Mouse (Mus musculus) forebrain, embryonic 14.5 days (tissue): ENCODE measurements around the gene Clip3. TPM values are rescaled to one million over a fixed set of nuclear protein-coding genes. Genes with fewer than 3 reads are reported as not detected.

Source experiments
- ATAC-seq: fragments of 200-750 bp; cut with Nextera tagmentation; 2 replicates; pipeline ENCODE4 v1.8.0; 2017; ENCODE audit warnings: mild to moderate bottlenecking, moderate library complexity
- DNase-seq: peaks from one replicate; pipeline ENCODE4 v3.0.0-alpha.2; 2015; ENCODE audit warnings: low spot score
- H3K27ac ChIP-seq: fragments of 300-500 bp; sonication (generic); 2 replicates; pipeline ENCODE4 v1.5.1; 2014; ENCODE audit warnings: low read depth, mild to moderate bottlenecking, control low read depth, low read length, moderate library complexity
- H3K27me3 ChIP-seq: fragments of 300-500 bp; sonication (generic); replicated peaks from 2 replicates; pipeline ENCODE4 v1.6.1; 2014; ENCODE audit warnings: low read length, control low read depth, mixed read lengths; ENCODE audit not compliant: control insufficient read depth, insufficient read depth
- H3K36me3 ChIP-seq: fragments of 300-500 bp; sonication (generic); 2 replicates; pipeline ENCODE4 v1.6.1; 2014; ENCODE audit warnings: low read length, control low read depth; ENCODE audit not compliant: control insufficient read depth, insufficient read depth
- H3K4me1 ChIP-seq: fragments of 300-500 bp; sonication (generic); 2 replicates; pipeline ENCODE4 v1.6.1; 2014; ENCODE audit warnings: antibody characterized with exemption, low read length, control low read depth; ENCODE audit not compliant: control insufficient read depth, insufficient read depth
- H3K4me2 ChIP-seq: fragments of 300-500 bp; sonication (generic); 2 replicates; pipeline ENCODE4 v1.6.1; 2014; ENCODE audit warnings: mild to moderate bottlenecking, control low read depth, low read length
- H3K4me3 ChIP-seq: fragments of 300-500 bp; sonication (generic); 2 replicates; pipeline ENCODE4 v1.5.1; 2014; ENCODE audit warnings: low read depth, low read length, control low read depth
- H3K9ac ChIP-seq: fragments of 300-500 bp; sonication (generic); 2 replicates; pipeline ENCODE4 v1.6.1; 2014; ENCODE audit warnings: mild to moderate bottlenecking, low read length, control low read depth, moderate library complexity
- H3K9me3 ChIP-seq: fragments of 300-500 bp; sonication (generic); replicated peaks from 2 replicates; pipeline ENCODE4 v1.6.1; 2016; ENCODE audit warnings: low read length, control low read depth, mixed read lengths; ENCODE audit not compliant: control insufficient read depth
- WGBS: fragments of 180-500 bp; shearing (Covaris S2); extraction: QIAGEN DNeasy Blood & Tissue Kit; methylation state at CpG from one replicate; pipeline ENCODE4 v1.1.7; 2014; 5-methylcytosine and 5-hydroxymethylcytosine counted together
- polyA plus RNA-seq: library from polyadenylated mRNA; unstranded; fragments of >200 nt; fragmentation: Nextera tagmentation; extraction: Ambion mirVana; gene quantifications from 2 replicates; pipeline ENCODE4 v1.2.1, GENCODE M21; 2014

Clip3 gene
- polyA plus RNA-seq, 1 experiment from 2014 or later, result 142 TPM

GRCm38 (mm10) chr7:30327140-30327539 lies 35.6 kb downstream of the Clip3 start:
- H3K27ac ChIP-seq, result no peak overlapping the region
- 60% methylated on average over 15 of the region's 15 CpGs for WGBS
- 0 out of 2 replicates have a peak, but pooled peaks cover 2% of the 10 kb centered on the region for H3K4me1 ChIP-seq
- no peak overlapping the region for H3K4me3 ChIP-seq
- H3K9ac ChIP-seq, result no peak overlapping the region
- ATAC-seq (no peak), DNase-seq (peak; percentile 26)
- H3K36me3 ChIP-seq, result no peaks in the 10 kb centered on the region
- no peaks in the 10 kb centered on the region for H3K27me3 ChIP-seq
- H3K9me3 ChIP-seq, result no peaks in the 10 kb centered on the region
- no peak overlapping the region for H3K4me2 ChIP-seq

GRCm38 (mm10) chr7:30328379-30328778 lies 36.9 kb downstream of the Clip3 start:
- DNase-seq (no peak), ATAC-seq (no peak)
- H3K27ac ChIP-seq, result no peak overlapping the region
- H3K4me3 ChIP-seq, result no peak overlapping the region
- H3K9ac ChIP-seq, result no peak overlapping the region
- no peak overlapping the region for H3K4me2 ChIP-seq
- H3K9me3 ChIP-seq, result no peaks in the 10 kb centered on the region
- no peaks in the 10 kb centered on the region for H3K36me3 ChIP-seq
- H3K27me3 ChIP-seq, result no peaks in the 10 kb centered on the region
- H3K4me1 ChIP-seq, result peaks cover 3% of the 10 kb centered on the region
- WGBS, result 44% methylated on average over 10 of the region's 10 CpGs

GRCm38 (mm10) chr7:30331887-30332286 lies 40.4 kb downstream of the Clip3 start:
- Histone ChIP-seq H3K27ac (no peak overlapping the region), H3K9ac (no peak overlapping the region)

GRCm38 (mm10) chr7:30332622-30333259 lies 41.2 kb downstream of the Clip3 start:
- H3K9ac ChIP-seq, result no peak overlapping the region
- peaks cover 9% of the 10 kb centered on the region for H3K4me1 ChIP-seq
- H3K4me2 ChIP-seq, result no peak overlapping the region
- no peaks in the 10 kb centered on the region for H3K36me3 ChIP-seq
- H3K9me3 ChIP-seq, result no peaks in the 10 kb centered on the region
- peaks cover 4% of the 10 kb centered on the region for H3K27me3 ChIP-seq
- no peak overlapping the region for H3K27ac ChIP-seq
- 63% methylated on average over 18 of the region's 18 CpGs for WGBS
- DNase-seq (no peak), ATAC-seq (no peak)
- no peak overlapping the region for H3K4me3 ChIP-seq

More at GRCm38 (mm10) chr7:30331887-30332286, 40.4 kb downstream of the Clip3 start:
- Histone ChIP-seq H3K4me3 (no peak overlapping the region; the same call in 1 of the 2 replicates), H3K4me2 (peak overlapping the region; percentile 23), H3K9me3 (no peaks in the 10 kb centered on the region), H3K4me1 (peaks cover 9% of the 10 kb centered on the region), H3K36me3 (no peaks in the 10 kb centered on the region), H3K27me3 (peaks cover 4% of the 10 kb centered on the region)
- ATAC-seq (peak; percentile 89), DNase-seq (peak; percentile 98)
- WGBS, result 3% methylated on average over 13 of the region's 13 CpGs

GRCm38 (mm10) chr7:30333436-30333835 lies 41.9 kb downstream of the Clip3 start:
- H3K27ac ChIP-seq, result peak overlapping the region; percentile 39
- no peak overlapping the region for H3K4me2 ChIP-seq
- ATAC-seq (peak; percentile 47; the same call in 1 of the 2 replicates), DNase-seq (peak; percentile 87)
- H3K4me3 ChIP-seq, result no peak overlapping the region
- peaks cover 4% of the 10 kb centered on the region for H3K27me3 ChIP-seq
- no peak overlapping the region for H3K9ac ChIP-seq
- no peaks in the 10 kb centered on the region for H3K9me3 ChIP-seq
- no peaks in the 10 kb centered on the region for H3K36me3 ChIP-seq
- WGBS, result 11% methylated on average over 4 of the region's 4 CpGs
- H3K4me1 ChIP-seq, result peaks cover 9% of the 10 kb centered on the region

- H3K4me3 ChIP-seq, result no peak overlapping the region
- DNase-seq, result no peak
- peaks cover 4% of the 10 kb centered on the region for H3K27me3 ChIP-seq
Measured at GRCm38 (mm10) chr7:30334563-30334962, 43.0 kb downstream of the Clip3 start.

GRCm38 (mm10) chr7:30335688-30336087 lies 44.2 kb downstream of the Clip3 start:
- Histone ChIP-seq H3K9me3 (no peaks in the 10 kb centered on the region), H3K27ac (no peak overlapping the region), H3K4me3 (no peak overlapping the region), H3K9ac (no peak overlapping the region), H3K27me3 (peaks cover 4% of the 10 kb centered on the region), H3K4me1 (peaks cover 9% of the 10 kb centered on the region), H3K4me2 (no peak overlapping the region), H3K36me3 (no peaks in the 10 kb centered on the region)
- peak; percentile 33 for DNase-seq
- 69% methylated on average over 6 of the region's 6 CpGs for WGBS
- no peak for ATAC-seq

More at GRCm38 (mm10) chr7:30334563-30334962, 43.0 kb downstream of the Clip3 start:
- Histone ChIP-seq H3K4me2 (no peak overlapping the region), H3K36me3 (no peaks in the 10 kb centered on the region), H3K4me1 (peaks cover 9% of the 10 kb centered on the region), H3K27ac (no peak overlapping the region), H3K9ac (no peak overlapping the region), H3K9me3 (no peaks in the 10 kb centered on the region)
- 68% methylated on average over 5 of the region's 5 CpGs for WGBS
- ATAC-seq, result no peak

- peak; percentile 97 for DNase-seq
- Histone ChIP-seq H3K9ac (no peak overlapping the region), H3K36me3 (no peaks in the 10 kb centered on the region), H3K9me3 (no peaks in the 10 kb centered on the region), H3K27ac (no peak overlapping the region), H3K4me2 (no peak overlapping the region), H3K4me3 (no peak overlapping the region), H3K4me1 (peaks cover 9% of the 10 kb centered on the region), H3K27me3 (peaks cover 4% of the 10 kb centered on the region)
- ATAC-seq, result peak; percentile 38
- WGBS, result 2% methylated on average over 9 of the region's 9 CpGs
Measured at GRCm38 (mm10) chr7:30336384-30336783, 44.9 kb downstream of the Clip3 start.

GRCm38 (mm10) chr7:30339432-30340109 lies 48.0 kb downstream of the Clip3 start:
- Histone ChIP-seq H3K27me3 (peaks cover 4% of the 10 kb centered on the region), H3K4me3 (no peak overlapping the region), H3K36me3 (no peaks in the 10 kb centered on the region), H3K27ac (no peak overlapping the region), H3K4me2 (no peak overlapping the region), H3K9me3 (no peaks in the 10 kb centered on the region), H3K9ac (no peak overlapping the region), H3K4me1 (no peaks in the 10 kb centered on the region)
- 61% methylated on average over 5 of the region's 5 CpGs for WGBS
- no peak for ATAC-seq
- peak; percentile 36 for DNase-seq
